Mouse (Mus musculus): ENCODE measurements around the gene Dnah17. TPM values are rescaled to one million over a fixed set of nuclear protein-coding genes. Genes with fewer than 3 reads are reported as not detected.

The Dnah17 gene
- 0.16 and 0.19 TPM in 2 replicates for polyA plus RNA-seq (2015; fragmentation: Nextera tagmentation; extraction: Ambion mirVana)

- Histone ChIP-seq H3K9me3 (ENCODE audit: low read length) (no peaks in the 10 kb centered on the region), H3K4me3 (ENCODE audit: low read length) (no peak within 1 kb of the TSS), H3K9ac (replicated peaks; ENCODE audit: low read length) (no peak within 1 kb of the TSS), H3K4me2 (replicated peaks; ENCODE audit: low read depth, low read length) (no peak within 1 kb of the TSS), H3K27me3 (ENCODE audit: insufficient read depth, low read length) (no peaks in the 10 kb centered on the region), H3K36me3 (ENCODE audit: insufficient read depth, low read length) (no peaks in the 10 kb centered on the region), H3K4me1 (ENCODE audit: insufficient read depth, low read length) (peaks cover 17% of the 10 kb centered on the region), H3K27ac (ENCODE audit: low read length) (no peak within 1 kb of the TSS)
- no peak for ATAC-seq (ENCODE audit: low FRiP score, low TSS enrichment)
- WGBS, result 86% methylated on average over 7 of the region's 7 CpGs
These were observed at the start of gene Dnah17 for GRCm38 (mm10) chr11:118130534-118130933. Gene Dnah17 (minus strand): TSS chr11:118130634.

GRCm38 (mm10) chr11:118180199-118180598 is 49.8 kb upstream of the Dnah17 start:
- H3K4me1 ChIP-seq (ENCODE audit: insufficient read depth, low read length), result no peaks in the 10 kb centered on the region
- no peak for ATAC-seq (ENCODE audit: low FRiP score, low TSS enrichment)
- H3K9me3 ChIP-seq (ENCODE audit: low read length), result no peaks in the 10 kb centered on the region
- no peak overlapping the region for H3K4me3 ChIP-seq (ENCODE audit: low read length)
- peaks cover 56% of the 10 kb centered on the region for H3K36me3 ChIP-seq (ENCODE audit: insufficient read depth, low read length)
- 80% methylated on average over 7 of the region's 7 CpGs for WGBS
- H3K27me3 ChIP-seq (ENCODE audit: insufficient read depth, low read length), result no peaks in the 10 kb centered on the region
- H3K9ac ChIP-seq (replicated peaks; ENCODE audit: low read length), result no peak overlapping the region
- no peak overlapping the region for H3K4me2 ChIP-seq (replicated peaks; ENCODE audit: low read depth, low read length)
- no peak overlapping the region for H3K27ac ChIP-seq (ENCODE audit: low read length)

GRCm38 (mm10) chr11:118178236-118178635 is 47.8 kb upstream of the Dnah17 start:
- Histone ChIP-seq H3K36me3 (ENCODE audit: insufficient read depth, low read length) (peaks cover 50% of the 10 kb centered on the region), H3K27me3 (ENCODE audit: insufficient read depth, low read length) (no peaks in the 10 kb centered on the region), H3K4me2 (replicated peaks; ENCODE audit: low read depth, low read length) (no peak overlapping the region), H3K4me3 (ENCODE audit: low read length) (no peak overlapping the region), H3K4me1 (ENCODE audit: insufficient read depth, low read length) (no peaks in the 10 kb centered on the region), H3K9me3 (ENCODE audit: low read length) (no peaks in the 10 kb centered on the region), H3K9ac (replicated peaks; ENCODE audit: low read length) (no peak overlapping the region), H3K27ac (ENCODE audit: low read length) (no peak overlapping the region)
- 93% methylated on average over 5 of the region's 5 CpGs for WGBS
- no peak for ATAC-seq (ENCODE audit: low FRiP score, low TSS enrichment)

GRCm38 (mm10) chr11:118174752-118175151 is 44.3 kb upstream of the Dnah17 start:
- Histone ChIP-seq H3K27ac (ENCODE audit: low read length) (no peak overlapping the region), H3K4me2 (replicated peaks; ENCODE audit: low read depth, low read length) (no peak overlapping the region), H3K9ac (replicated peaks; ENCODE audit: low read length) (no peak overlapping the region), H3K4me1 (ENCODE audit: insufficient read depth, low read length) (no peaks in the 10 kb centered on the region), H3K27me3 (ENCODE audit: insufficient read depth, low read length) (no peaks in the 10 kb centered on the region), H3K9me3 (ENCODE audit: low read length) (no peaks in the 10 kb centered on the region), H3K4me3 (ENCODE audit: low read length) (no peak overlapping the region), H3K36me3 (ENCODE audit: insufficient read depth, low read length) (peaks cover 31% of the 10 kb centered on the region)
- WGBS, result 88% methylated on average over 7 of the region's 7 CpGs
- no peak for ATAC-seq (ENCODE audit: low FRiP score, low TSS enrichment)

GRCm38 (mm10) chr11:118172768-118173167 is 42.3 kb upstream of the Dnah17 start:
- Histone ChIP-seq H3K27me3 (ENCODE audit: insufficient read depth, low read length) (no peaks in the 10 kb centered on the region), H3K4me3 (ENCODE audit: low read length) (no peak overlapping the region), H3K9me3 (ENCODE audit: low read length) (no peaks in the 10 kb centered on the region), H3K36me3 (ENCODE audit: insufficient read depth, low read length) (peaks cover 33% of the 10 kb centered on the region), H3K4me1 (ENCODE audit: insufficient read depth, low read length) (no peaks in the 10 kb centered on the region), H3K27ac (ENCODE audit: low read length) (no peak overlapping the region), H3K4me2 (replicated peaks; ENCODE audit: low read depth, low read length) (no peak overlapping the region), H3K9ac (replicated peaks; ENCODE audit: low read length) (no peak overlapping the region)
- ATAC-seq (ENCODE audit: low FRiP score, low TSS enrichment), result no peak
- 78% methylated on average over 5 of the region's 5 CpGs for WGBS

- H3K4me2 ChIP-seq (replicated peaks; ENCODE audit: low read depth, low read length), result no peak overlapping the region
- ATAC-seq (ENCODE audit: low FRiP score, low TSS enrichment), result no peak
- peaks cover 29% of the 10 kb centered on the region for H3K36me3 ChIP-seq (ENCODE audit: insufficient read depth, low read length)
- no peak overlapping the region for H3K9ac ChIP-seq (replicated peaks; ENCODE audit: low read length)
- 91% methylated on average over 5 of the region's 5 CpGs for WGBS
- H3K4me1 ChIP-seq (ENCODE audit: insufficient read depth, low read length), result 0 out of 2 replicates have a peak, but pooled peaks cover under 1% of the 10 kb centered on the region
- H3K27me3 ChIP-seq (ENCODE audit: insufficient read depth, low read length), result no peaks in the 10 kb centered on the region
- H3K9me3 ChIP-seq (ENCODE audit: low read length), result no peaks in the 10 kb centered on the region
- no peak overlapping the region for H3K27ac ChIP-seq (ENCODE audit: low read length)
- no peak overlapping the region for H3K4me3 ChIP-seq (ENCODE audit: low read length)
These were observed 39.9 kb upstream of the Dnah17 start for GRCm38 (mm10) chr11:118170333-118170732.

- Histone ChIP-seq H3K9ac (replicated peaks; ENCODE audit: low read length) (no peak overlapping the region), H3K4me3 (ENCODE audit: low read length) (no peak overlapping the region), H3K27ac (ENCODE audit: low read length) (no peak overlapping the region), H3K4me2 (replicated peaks; ENCODE audit: low read depth, low read length) (no peak overlapping the region), H3K4me1 (ENCODE audit: insufficient read depth, low read length) (0 out of 2 replicates have a peak, but pooled peaks cover 4% of the 10 kb centered on the region), H3K27me3 (ENCODE audit: insufficient read depth, low read length) (no peaks in the 10 kb centered on the region), H3K9me3 (ENCODE audit: low read length) (no peaks in the 10 kb centered on the region), H3K36me3 (ENCODE audit: insufficient read depth, low read length) (peaks cover 30% of the 10 kb centered on the region; the same call in 1 of the 2 replicates)
- ATAC-seq (ENCODE audit: low FRiP score, low TSS enrichment), result no peak
- WGBS, result 75% methylated on average over 9 of the region's 9 CpGs
These were observed 38.3 kb upstream of the Dnah17 start for GRCm38 (mm10) chr11:118168714-118169113.

GRCm38 (mm10) chr11:118166626-118167025 is 36.2 kb upstream of the Dnah17 start:
- 83% methylated on average over 5 of the region's 5 CpGs for WGBS

GRCm38 (mm10) chr11:118165681-118166080 is 35.2 kb upstream of the Dnah17 start:
- 0 out of 2 replicates have a peak, but pooled peaks have one; percentile 14 for ATAC-seq (ENCODE audit: low FRiP score, low TSS enrichment)

More at GRCm38 (mm10) chr11:118166626-118167025, 36.2 kb upstream of the Dnah17 start:
- Histone ChIP-seq H3K4me2 (replicated peaks; ENCODE audit: low read depth, low read length) (no peak overlapping the region), H3K9ac (replicated peaks; ENCODE audit: low read length) (no peak overlapping the region), H3K27me3 (ENCODE audit: insufficient read depth, low read length) (no peaks in the 10 kb centered on the region), H3K9me3 (ENCODE audit: low read length) (no peaks in the 10 kb centered on the region), H3K36me3 (ENCODE audit: insufficient read depth, low read length) (peaks cover 30% of the 10 kb centered on the region), H3K27ac (ENCODE audit: low read length) (no peak overlapping the region), H3K4me1 (ENCODE audit: insufficient read depth, low read length) (peaks cover 13% of the 10 kb centered on the region), H3K4me3 (ENCODE audit: low read length) (no peak overlapping the region)
- no peak for ATAC-seq (ENCODE audit: low FRiP score, low TSS enrichment)

GRCm38 (mm10) chr11:118164566-118164965 is 34.1 kb upstream of the Dnah17 start:
- Histone ChIP-seq H3K4me1 (ENCODE audit: insufficient read depth, low read length) (peaks cover 21% of the 10 kb centered on the region), H3K4me3 (ENCODE audit: low read length) (no peak overlapping the region), H3K9ac (replicated peaks; ENCODE audit: low read length) (no peak overlapping the region), H3K27ac (ENCODE audit: low read length) (no peak overlapping the region), H3K27me3 (ENCODE audit: insufficient read depth, low read length) (no peaks in the 10 kb centered on the region), H3K4me2 (replicated peaks; ENCODE audit: low read depth, low read length) (no peak overlapping the region), H3K9me3 (ENCODE audit: low read length) (no peaks in the 10 kb centered on the region), H3K36me3 (ENCODE audit: insufficient read depth, low read length) (peaks cover 24% of the 10 kb centered on the region)
- no peak for ATAC-seq (ENCODE audit: low FRiP score, low TSS enrichment)
- WGBS, result 74% methylated on average over 8 of the region's 8 CpGs

More at GRCm38 (mm10) chr11:118165681-118166080, 35.2 kb upstream of the Dnah17 start:
- WGBS, result 45% methylated on average over 11 of the region's 11 CpGs
- Histone ChIP-seq H3K27ac (ENCODE audit: low read length) (peak overlapping the region; percentile 74), H3K4me2 (replicated peaks; ENCODE audit: low read depth, low read length) (no peak overlapping the region), H3K9me3 (ENCODE audit: low read length) (no peaks in the 10 kb centered on the region), H3K27me3 (ENCODE audit: insufficient read depth, low read length) (no peaks in the 10 kb centered on the region), H3K9ac (replicated peaks; ENCODE audit: low read length) (peak overlapping the region; percentile 31; the same call in 1 of the 2 replicates), H3K36me3 (ENCODE audit: insufficient read depth, low read length) (peaks cover 28% of the 10 kb centered on the region), H3K4me3 (ENCODE audit: low read length) (no peak overlapping the region), H3K4me1 (ENCODE audit: insufficient read depth, low read length) (peaks cover 21% of the 10 kb centered on the region)

All from kidney, embryonic 16.5 days (tissue).